Mouse (Mus musculus) ES-E14 (cell line): ENCODE results near the gene Anapc2.

Experiments
- CHD2 ChIP-seq: IDR thresholded peaks from 2 replicates; pipeline ENCODE4 v1.6.1; 2014; ENCODE audit warnings: mild to moderate bottlenecking, low read depth, low read length, inconsistent platforms
- HCFC1 ChIP-seq: IDR thresholded peaks from 2 replicates; pipeline ENCODE4 v1.6.1; 2012; ENCODE audit warnings: low read length, inconsistent platforms, borderline replicate concordance; ENCODE audit not compliant: insufficient read depth
- MAFK ChIP-seq: IDR thresholded peaks from 2 replicates; pipeline ENCODE4 v1.6.1; 2014; ENCODE audit warnings: mild to moderate bottlenecking, low read depth, low read length, inconsistent platforms; ENCODE audit not compliant: insufficient read depth
- ZC3H11A ChIP-seq: IDR thresholded peaks from 2 replicates; pipeline ENCODE4 v1.6.1; 2012; ENCODE audit warnings: low read depth, mild to moderate bottlenecking, inconsistent platforms, low read length, borderline replicate concordance

DNA sequence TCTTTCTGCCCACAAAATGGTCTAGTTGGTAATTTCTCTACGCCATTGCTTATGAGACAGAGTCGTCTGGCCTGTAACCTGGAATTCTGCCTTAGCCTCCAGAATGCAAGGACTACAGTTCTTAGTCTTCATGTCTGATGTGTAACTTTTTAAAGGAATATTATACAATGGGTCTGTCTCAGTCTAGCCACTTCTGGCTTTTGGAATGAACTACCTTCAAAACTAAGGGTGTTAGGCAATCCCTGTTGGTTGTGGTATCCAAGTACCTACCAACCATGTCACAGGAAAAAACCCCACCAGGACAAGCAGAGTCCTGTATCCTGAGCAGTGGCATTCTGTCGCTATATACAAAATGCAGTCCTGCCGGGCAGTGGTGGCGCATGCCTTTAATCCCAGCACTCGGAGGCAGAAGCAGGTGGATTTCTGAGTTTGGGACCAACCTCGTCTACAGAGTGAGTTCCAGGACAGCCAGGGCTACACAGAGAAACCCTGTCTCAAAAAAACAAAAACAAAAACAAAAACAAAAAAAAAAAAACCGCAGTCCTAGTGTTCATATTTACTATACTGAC lies 46.4 kb upstream of the Anapc2 start:
- no peak for TF ChIP-seq HCFC1
- no peak for TF ChIP-seq ZC3H11A
- TF ChIP-seq CHD2, result no peak
- TF ChIP-seq MAFK, result no peak
